Mouse (Mus musculus): ENCODE measurements around the gene Slc28a1.

The Slc28a1 gene

GRCm38 (mm10) chr7:81114555-81114954 lies at the start of gene Slc28a1:
TSS of gene Slc28a1 (plus strand) at chr7:81114799.
- no peak for DNase-seq

GRCm38 (mm10) chr7:81066714-81067113 lies 47.9 kb upstream of the Slc28a1 start:
- DNase-seq = no peak

GRCm38 (mm10) chr7:81072463-81072862 lies 42.1 kb upstream of the Slc28a1 start:
- no peak for DNase-seq

GRCm38 (mm10) chr7:81073273-81073672 lies 41.3 kb upstream of the Slc28a1 start:
- no peak for DNase-seq

- no peak for DNase-seq
These were observed 40.1 kb upstream of the Slc28a1 start for GRCm38 (mm10) chr7:81074546-81074945.

- no peak for DNase-seq
These were observed 39.3 kb upstream of the Slc28a1 start for GRCm38 (mm10) chr7:81075299-81075698.

GRCm38 (mm10) chr7:81075732-81076131 lies 38.9 kb upstream of the Slc28a1 start:
- no peak for DNase-seq

GRCm38 (mm10) chr7:81077009-81077408 lies 37.6 kb upstream of the Slc28a1 start:
- no peak for DNase-seq

- no peak for DNase-seq
These were observed 35.9 kb upstream of the Slc28a1 start for GRCm38 (mm10) chr7:81078740-81079139.

- DNase-seq = no peak
These were observed 21.1 kb upstream of the Slc28a1 start for GRCm38 (mm10) chr7:81093420-81093965.

GRCm38 (mm10) chr7:81094104-81094757 lies 20.4 kb upstream of the Slc28a1 start:
- no peak for DNase-seq

- DNase-seq = no peak
These were observed 14.3 kb upstream of the Slc28a1 start for GRCm38 (mm10) chr7:81100341-81100740.

- no peak for DNase-seq
These were observed 11.7 kb upstream of the Slc28a1 start for GRCm38 (mm10) chr7:81102854-81103253.

GRCm38 (mm10) chr7:81105525-81105924 lies 9.1 kb upstream of the Slc28a1 start:
- DNase-seq = no peak

GRCm38 (mm10) chr7:81108226-81108625 lies 6.4 kb upstream of the Slc28a1 start:
- DNase-seq = no peak

GRCm38 (mm10) chr7:81109717-81110651 lies 4.6 kb upstream of the Slc28a1 start:
- DNase-seq = no peak

- no peak for DNase-seq
These were observed 3.8 kb upstream of the Slc28a1 start for GRCm38 (mm10) chr7:81110791-81111190.

- DNase-seq = no peak
These were observed 2.9 kb upstream of the Slc28a1 start for GRCm38 (mm10) chr7:81111729-81112128.

- no peak for DNase-seq
These were observed 1.8 kb upstream of the Slc28a1 start for GRCm38 (mm10) chr7:81112686-81113360.

GRCm38 (mm10) chr7:81121099-81121498 lies 6.5 kb downstream of the Slc28a1 start:
- DNase-seq = no peak

GRCm38 (mm10) chr7:81122808-81123207 lies 8.2 kb downstream of the Slc28a1 start:
- DNase-seq = no peak

- no peak for DNase-seq
These were observed 9.0 kb downstream of the Slc28a1 start for GRCm38 (mm10) chr7:81123553-81123952.

GRCm38 (mm10) chr7:81124773-81125172 lies 10.2 kb downstream of the Slc28a1 start:
- DNase-seq = no peak

All from layer of hippocampus, adult 9-11 months (tissue).